Mouse (Mus musculus) T-cell, adult 2 months (primary cell): ENCODE measurements at regions not wholly inside any gene's neighbourhood (a gene's known extent, or its start where the extent isn't known, plus 50 kb on each side); places are given as distances from the start of the nearest gene placed in this dataset.

Source experiments
- DNase-seq: peaks from one replicate; pipeline ENCODE4 v3.0.0; 2022; ENCODE audit warnings: low spot score

DNA sequence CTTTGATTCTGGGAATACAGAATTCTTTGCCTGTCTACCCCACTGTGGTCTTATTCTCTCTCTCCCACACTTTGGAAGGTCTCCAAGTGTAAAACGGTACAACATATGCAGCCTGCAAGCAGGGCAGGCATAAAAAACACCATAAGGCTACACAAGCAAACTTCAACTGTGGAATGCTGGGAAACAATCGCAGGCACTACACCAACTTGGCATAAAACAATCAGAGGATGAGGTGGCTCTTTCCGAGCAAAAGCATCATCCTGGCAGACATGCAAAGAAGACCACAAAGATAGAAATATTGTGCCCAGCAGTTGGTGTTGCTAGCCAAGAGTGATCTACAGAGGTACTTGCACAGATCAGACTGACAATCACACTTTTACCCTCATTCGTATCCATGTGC lies 88.0 kb upstream of the Galnt5 start:
- DNase-seq, result no peak

GRCm38 (mm10) chr2:57916375-57917023 lies 81.2 kb upstream of the Galnt5 start:
- DNase-seq, result no peak

GRCm38 (mm10) chr2:57917721-57918120 lies 80.0 kb upstream of the Galnt5 start:
- DNase-seq, result no peak

DNA sequence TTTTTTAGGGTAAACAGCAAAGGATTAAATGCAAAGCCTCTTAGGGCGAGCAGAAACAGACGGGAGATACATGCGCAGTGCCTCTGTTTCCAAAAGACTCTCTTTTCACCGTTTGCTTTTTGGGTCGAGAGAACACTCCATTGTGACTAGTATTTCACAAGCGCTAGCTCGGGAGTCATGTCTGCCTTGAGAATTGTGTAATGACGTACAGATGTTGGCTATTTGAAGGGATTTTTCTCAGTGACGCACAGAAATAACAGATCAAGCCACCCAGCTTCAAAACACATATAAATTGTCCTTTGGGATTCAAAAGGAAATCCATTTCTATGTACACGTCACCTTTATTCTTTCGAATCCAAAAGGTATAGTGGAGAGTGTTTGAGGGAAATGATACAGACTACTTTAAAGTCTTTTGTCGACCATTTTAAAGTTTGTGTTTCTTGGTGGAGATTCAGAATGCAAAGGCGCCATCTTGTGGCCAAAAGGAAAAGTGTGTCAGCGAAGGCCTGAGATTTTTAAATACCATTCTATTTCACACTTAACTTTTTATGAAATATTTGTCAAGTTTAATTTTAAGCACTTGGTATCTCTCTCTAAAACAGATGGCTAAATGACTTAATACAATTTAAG lies 78.5 kb upstream of the Galnt5 start:
- DNase-seq, result peak; percentile 13

- DNase-seq, result no peak
Measured at GRCm38 (mm10) chr2:57934062-57934822, 63.4 kb upstream of the Galnt5 start.
